Mouse (Mus musculus) CH12.LX (cell line): Measurements from ENCODE around the gene Gm20388. TPM values are rescaled to one million over a fixed set of nuclear protein-coding genes. Genes with fewer than 3 reads are reported as not detected.

ENCODE experiments used
- DNase-seq: peaks from one replicate; pipeline ENCODE4 v3.0.0-alpha.2; 2013; ENCODE audit errors: extremely low read depth
- H3K27ac ChIP-seq: 2 replicates; pipeline ENCODE4 v1.5.1; 2012; ENCODE audit warnings: low read depth, mild to moderate bottlenecking, control low read depth, moderate library complexity; ENCODE audit not compliant: insufficient read depth
- H3K27me3 ChIP-seq: replicated peaks from 2 replicates; pipeline ENCODE3; 2012; ENCODE audit warnings: inconsistent platforms
- H3K36me3 ChIP-seq, 2 experiments: replicated peaks in 1 of 2; 2 replicates each; pipeline versions ENCODE3 to v1.6.1; 2012; ENCODE audit warnings: inconsistent platforms in 1 of 2, low read length in 1 of 2, mild to moderate bottlenecking in 1 of 2, mixed read lengths in 1 of 2, moderate library complexity in 1 of 2; ENCODE audit not compliant: control insufficient read depth in 1 of 2, insufficient read depth in 1 of 2
- H3K4me1 ChIP-seq, 2 experiments: 2 replicates each; pipeline ENCODE4 v1.6.1; 2012; ENCODE audit warnings: inconsistent platforms in 1 of 2, moderate library complexity in 1 of 2; ENCODE audit not compliant: insufficient read depth in 2 of 2, control insufficient read depth in 1 of 2
- H3K4me2 ChIP-seq: 2 replicates; pipeline ENCODE4 v1.6.1; 2012; ENCODE audit warnings: low read depth, mild to moderate bottlenecking, control low read depth; ENCODE audit not compliant: poor library complexity, insufficient read depth, severe bottlenecking
- H3K4me3 ChIP-seq, 3 experiments: fragments of 150-350 bp in 1 of 3; sonication (generic) in 1 of 3; replicated peaks in 1 of 3; 2 replicates each; pipeline versions ENCODE3 to v1.5.1; 2011 to 2012; ENCODE audit warnings: low read depth in 2 of 3, low read length in 2 of 3, mild to moderate bottlenecking in 2 of 3, moderate library complexity in 2 of 3, control low read depth in 1 of 3, improper control_type of control experiment in 1 of 3, inconsistent platforms in 1 of 3, mixed read lengths in 1 of 3; ENCODE audit not compliant: poor library complexity in 1 of 3
- H3K79me2 ChIP-seq: replicated peaks from 2 replicates; pipeline ENCODE4 v1.6.1; 2012; ENCODE audit warnings: mild to moderate bottlenecking, moderate library complexity; ENCODE audit not compliant: control insufficient read depth, poor library complexity, insufficient read depth, severe bottlenecking; ENCODE audit errors: extremely low read depth
- H3K9ac ChIP-seq: 2 replicates; pipeline ENCODE4 v1.6.1; 2012; ENCODE audit warnings: low read depth, mild to moderate bottlenecking, control low read depth, moderate library complexity; ENCODE audit not compliant: insufficient read depth
- H3K9me3 ChIP-seq: replicated peaks from 2 replicates; pipeline ENCODE3; 2012; ENCODE audit warnings: low read length, inconsistent platforms, mixed read lengths
- CHD1 ChIP-seq: IDR thresholded peaks from 2 replicates; pipeline ENCODE4 v1.6.1; 2012; ENCODE audit warnings: low read depth, low read length, improper control_type of control experiment, inconsistent platforms
- E2F4 ChIP-seq: IDR thresholded peaks from 2 replicates; pipeline ENCODE4 v1.6.1; 2011; ENCODE audit warnings: low read depth, low read length, improper control_type of control experiment; ENCODE audit not compliant: insufficient replicate concordance
- EP300 ChIP-seq: IDR thresholded peaks from 2 replicates; pipeline ENCODE4 v1.6.1; 2011; ENCODE audit warnings: low read length, improper control_type of control experiment
- ETS1 ChIP-seq: conservative IDR thresholded peaks from 2 replicates; pipeline ENCODE4 v1.6.1; 2012; ENCODE audit warnings: low read depth, mild to moderate bottlenecking, inconsistent platforms, low read length, improper control_type of control experiment, moderate library complexity
- GABPA ChIP-seq: IDR thresholded peaks from 2 replicates; pipeline ENCODE4 v1.6.1; 2012; ENCODE audit warnings: low read depth, low read length, improper control_type of control experiment, inconsistent platforms; ENCODE audit not compliant: insufficient replicate concordance
- HCFC1 ChIP-seq: IDR thresholded peaks from 2 replicates; pipeline ENCODE4 v1.6.1; 2012; ENCODE audit warnings: low read depth, mild to moderate bottlenecking, inconsistent platforms, low read length, improper control_type of control experiment
- JUN ChIP-seq: IDR thresholded peaks from 2 replicates; pipeline ENCODE4 v1.6.1; 2011; ENCODE audit warnings: low read depth, mild to moderate bottlenecking, low read length, improper control_type of control experiment, moderate library complexity; ENCODE audit not compliant: insufficient read depth
- KAT2A ChIP-seq: IDR thresholded peaks from 2 replicates; pipeline ENCODE4 v1.6.1; 2012; ENCODE audit warnings: low read length, improper control_type of control experiment, inconsistent platforms; ENCODE audit not compliant: insufficient replicate concordance
- MAFK ChIP-seq: IDR thresholded peaks from 2 replicates; pipeline ENCODE4 v1.6.1; 2011; ENCODE audit warnings: low read length, improper control_type of control experiment; ENCODE audit not compliant: insufficient replicate concordance
- MYC ChIP-seq: IDR thresholded peaks from 2 replicates; pipeline ENCODE4 v1.6.1; 2011; ENCODE audit warnings: low read depth, mild to moderate bottlenecking, improper control_type of control experiment, low read length
- NRF1 ChIP-seq: IDR thresholded peaks from 2 replicates; pipeline ENCODE4 v1.6.1; 2014; ENCODE audit warnings: low read depth, mild to moderate bottlenecking, inconsistent platforms, low read length, improper control_type of control experiment, moderate library complexity
- PAX5 ChIP-seq: IDR thresholded peaks from 2 replicates; pipeline ENCODE4 v1.6.1; 2012; ENCODE audit warnings: low read length, inconsistent platforms, mixed read lengths
- POLR2A ChIP-seq: IDR thresholded peaks from 2 replicates; pipeline ENCODE4 v1.6.1; 2011; ENCODE audit warnings: low read depth, mild to moderate bottlenecking, improper control_type of control experiment, low read length
- RCOR1 ChIP-seq: conservative IDR thresholded peaks from 2 replicates; pipeline ENCODE4 v1.6.1; 2012; ENCODE audit warnings: low read depth, mild to moderate bottlenecking, inconsistent platforms, low read length, improper control_type of control experiment
- SMC3 ChIP-seq: IDR thresholded peaks from 2 replicates; pipeline ENCODE4 v1.6.1; 2011; ENCODE audit warnings: low read depth, low read length, improper control_type of control experiment
- TCF12 ChIP-seq: IDR thresholded peaks from 2 replicates; pipeline ENCODE4 v1.6.1; 2014; ENCODE audit warnings: low read depth, mild to moderate bottlenecking, inconsistent platforms, low read length, improper control_type of control experiment
- USF2 ChIP-seq: conservative IDR thresholded peaks from 2 replicates; pipeline ENCODE4 v1.6.1; 2011; ENCODE audit warnings: low read depth, low read length, improper control_type of control experiment
- ZC3H11A ChIP-seq: IDR thresholded peaks from 2 replicates; pipeline ENCODE4 v1.6.1; 2012; ENCODE audit warnings: low read depth, mild to moderate bottlenecking, inconsistent platforms, low read length, improper control_type of control experiment
- ZMIZ1 ChIP-seq: IDR thresholded peaks from 2 replicates; pipeline ENCODE4 v1.6.1; 2012; ENCODE audit warnings: low read depth, mild to moderate bottlenecking, inconsistent platforms, low read length, improper control_type of control experiment
- dilution Hi-C: fragments of 300-500 bp; cut with MboI; formaldehyde crosslinking; loops from 2 replicates; pipeline ENCODE4 v1.14.3; 2020; ENCODE audit warnings: low sequenced_read_pairs; ENCODE audit not compliant: extremely low pct_unique_long_range_greater_than_20kb, extremely low pct_ligation_motif_present
- in situ Hi-C: fragments of 300-500 bp; cut with MboI; formaldehyde crosslinking; loops from 3 replicates; pipeline ENCODE4 v1.14.3; 2019; ENCODE audit warnings: low sequenced_read_pairs, low pct_ligation_motif_present, low pct_unique_long_range_greater_than_20kb, mixed read lengths
- polyA plus RNA-seq: library from polyadenylated mRNA; unstranded; fragments of >175 nt; gene quantifications from 2 replicates; pipeline ENCODE4 v1.2.1, GENCODE M21; 2012; ENCODE audit warnings: low read depth; ENCODE audit not compliant: insufficient read length
- total RNA-seq, 2 experiments: library from RNA; depleted of rRNA; stranded (reverse); fragments of 300-350 nt in 1 of 2; fragments of >200 nt in 1 of 2; gene quantifications; 2 replicates each; pipeline ENCODE4 v1.2.3; 2012 to 2014

Gene Gm20388
- total and polyA plus RNA-seq, 3 experiments, result 14.8 to 26.3 (median 22.2) TPM

GRCm38 (mm10) chr8:120253626-120254025, 343.0 kb downstream of the Gm20388 start:
- H3K4me3 ChIP-seq, result no peak overlapping the region
- H3K36me3 ChIP-seq, result peaks cover 0 to 3% of the 10 kb centered on the region in 2 experiments
- H3K79me2 ChIP-seq, result no peaks in the 10 kb centered on the region
- H3K4me2 ChIP-seq, result no peak overlapping the region
- no peak overlapping the region for H3K9ac ChIP-seq
- dilution Hi-C loops, result no loop called here
- H3K9me3 ChIP-seq, result no peaks in the 10 kb centered on the region
- H3K27me3 ChIP-seq, result peaks cover 1% of the 10 kb centered on the region
- no peak for DNase-seq
- in situ Hi-C loops, result no loop called here
- TF ChIP-seq EP300 (no peak), TCF12 (no peak), JUN (no peak), E2F4 (no peak), CHD1 (no peak), POLR2A (no peak), RCOR1 (no peak), ETS1 (no peak)
- no peak overlapping the region for H3K27ac ChIP-seq
- H3K4me1 ChIP-seq, result no peaks in the 10 kb centered on the region

GRCm38 (mm10) chr8:120255406-120255987, 344.9 kb downstream of the Gm20388 start:
- dilution Hi-C loops, result no loop called here
- H3K79me2 ChIP-seq, result no peaks in the 10 kb centered on the region
- peaks cover 1% of the 10 kb centered on the region for H3K27me3 ChIP-seq
- H3K9ac ChIP-seq, result no peak overlapping the region
- TF ChIP-seq MYC (no peak), GABPA (no peak), SMC3 (no peak), ZMIZ1 (no peak), MAFK (no peak), HCFC1 (no peak), ZC3H11A (no peak), NRF1 (no peak), KAT2A (no peak), USF2 (no peak), POLR2A (no peak), JUN (no peak), PAX5 (no peak)
- TF ChIP-seq, all 38 proteins: peak for 0
- no peak for DNase-seq
- Histone ChIP-seq H3K4me1 (no peaks in the 10 kb centered on the region), H3K27ac (no peak overlapping the region), H3K4me2 (no peak overlapping the region), H3K9me3 (no peaks in the 10 kb centered on the region), H3K36me3 (peaks cover 0 to 3% of the 10 kb centered on the region in 2 experiments), H3K4me3 (no peak overlapping the region)
- in situ Hi-C loops, result no loop called here
